Mouse (Mus musculus): ENCODE measurements around the gene Slc4a2.
A peak's percentile ranks its signal among the peaks of the same experiment; 100 is the strongest.
"Not testable (repeated sequence)": the region's sequence is repeated elsewhere in the genome, so short reads cannot be mapped to it uniquely, and the experiment has no call there.

The Slc4a2 gene

GRCm38 (mm10) chr5:24394165-24394894 is 29.3 kb upstream of the Slc4a2 start:
- DNase-seq (ENCODE audit: low spot score in 2 of 2): peak; percentile 87 to 90

- not testable (repeated sequence) for DNase-seq (ENCODE audit: low spot score in 2 of 2)
These were observed 27.4 kb upstream of the Slc4a2 start for GRCm38 (mm10) chr5:24396254-24396653.

- no peak for DNase-seq (ENCODE audit: low spot score in 2 of 2)
These were observed 24.0 kb upstream of the Slc4a2 start for GRCm38 (mm10) chr5:24399686-24400085.

- no peak for DNase-seq (ENCODE audit: low spot score in 2 of 2)
These were observed 23.3 kb upstream of the Slc4a2 start for GRCm38 (mm10) chr5:24400362-24400761.

- DNase-seq (ENCODE audit: low spot score in 2 of 2): no peak
These were observed 22.6 kb upstream of the Slc4a2 start for GRCm38 (mm10) chr5:24400911-24401605.

GRCm38 (mm10) chr5:24401969-24402368 is 21.7 kb upstream of the Slc4a2 start:
- DNase-seq (ENCODE audit: low spot score in 2 of 2): no peak

- DNase-seq (ENCODE audit: low spot score in 2 of 2): no peak
These were observed 18.9 kb upstream of the Slc4a2 start for GRCm38 (mm10) chr5:24404594-24405360.

GRCm38 (mm10) chr5:24405389-24405876 is 18.2 kb upstream of the Slc4a2 start:
- DNase-seq (ENCODE audit: low spot score in 2 of 2): no peak

GRCm38 (mm10) chr5:24408651-24409050 is 15.0 kb upstream of the Slc4a2 start:
- no peak for DNase-seq (ENCODE audit: low spot score in 2 of 2)

- DNase-seq (ENCODE audit: low spot score in 2 of 2): no peak
These were observed 14.2 kb upstream of the Slc4a2 start for GRCm38 (mm10) chr5:24409466-24409865.

- no peak for DNase-seq (ENCODE audit: low spot score in 2 of 2)
These were observed 11.6 kb upstream of the Slc4a2 start for GRCm38 (mm10) chr5:24412063-24412462.

- DNase-seq (ENCODE audit: low spot score in 2 of 2): no peak
These were observed 10.5 kb upstream of the Slc4a2 start, which contains the start of gene Asic3 for GRCm38 (mm10) chr5:24413042-24413693. Asic3 (plus strand) TSS chr5:24413392.

- no peak for DNase-seq (ENCODE audit: low spot score in 2 of 2)
These were observed 9.7 kb upstream of the Slc4a2 start for GRCm38 (mm10) chr5:24413938-24414337.

GRCm38 (mm10) chr5:24416222-24416736 is 7.4 kb upstream of the Slc4a2 start:
- DNase-seq (ENCODE audit: low spot score in 2 of 2): peak; percentile 65 to 75

- DNase-seq (ENCODE audit: low spot score in 2 of 2): no peak
These were observed 6.0 kb upstream of the Slc4a2 start for GRCm38 (mm10) chr5:24417587-24417986.

GRCm38 (mm10) chr5:24420381-24420780 is 3.3 kb upstream of the Slc4a2 start:
- no peak for DNase-seq (ENCODE audit: low spot score in 2 of 2)

GRCm38 (mm10) chr5:24424004-24424781 is 556 bp downstream of the Slc4a2 start:
- no peak for DNase-seq (ENCODE audit: low spot score in 2 of 2)

GRCm38 (mm10) chr5:24424861-24425411 is 1.3 kb downstream of the Slc4a2 start:
- DNase-seq (ENCODE audit: low spot score in 2 of 2): peak; percentile 61 to 77

GRCm38 (mm10) chr5:24425421-24426036 is 1.9 kb downstream of the Slc4a2 start:
- DNase-seq (ENCODE audit: low spot score in 2 of 2): no peak

- no peak for DNase-seq (ENCODE audit: low spot score in 2 of 2)
These were observed 2.4 kb downstream of the Slc4a2 start for GRCm38 (mm10) chr5:24426037-24426432.
